Mouse (Mus musculus) kidney, adult 2 months (tissue): ENCODE data around the gene Ip6k2.

Experiments
- CTCF ChIP-seq: fragments of 200-500 bp; conservative IDR thresholded peaks from 2 replicates; pipeline ENCODE4 v1.5.1; 2011; ENCODE audit warnings: low read depth, mild to moderate bottlenecking, control low read depth, low read length, moderate library complexity, mixed read lengths; ENCODE audit not compliant: insufficient read depth, insufficient read length
- POLR2A ChIP-seq: fragments of 200-500 bp; IDR thresholded peaks from one replicate; pipeline ENCODE4 v1.6.1; 2011; ENCODE audit warnings: low read depth, low read length, control low read depth

DNA sequence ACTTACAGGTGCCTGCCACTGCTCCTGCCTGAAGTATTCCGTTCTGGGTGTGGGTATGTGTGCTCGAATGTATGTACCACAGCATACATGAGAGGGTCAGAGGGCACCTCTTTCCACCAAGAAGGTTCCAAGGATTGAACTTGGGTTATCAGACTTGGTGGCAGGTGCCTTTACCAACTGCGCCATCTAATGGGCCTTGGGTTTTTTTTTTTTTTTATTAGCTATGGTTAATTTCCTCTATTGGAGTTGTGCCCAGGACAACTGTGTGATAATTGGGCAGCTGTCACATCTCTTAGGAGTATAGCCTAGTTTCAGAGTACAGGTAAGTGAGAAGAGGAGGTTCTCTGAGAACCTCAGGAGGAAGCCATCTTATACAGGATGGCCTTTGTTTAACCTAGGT, 16.0 kb downstream of the Ip6k2 start:
- TF ChIP-seq CTCF (0 out of 2 replicates have a peak, but pooled peaks have one; percentile 9), POLR2A (no peak)
